Mouse (Mus musculus): ENCODE measurements at regions not wholly inside any gene's neighbourhood (a gene's known extent, or its start where the extent isn't known, plus 50 kb on each side); places are given as distances from the start of the nearest gene placed in this dataset.
"Not testable (repeated sequence)": the region's sequence is repeated elsewhere in the genome, so short reads cannot be mapped to it uniquely, and the experiment has no call there.

DNA sequence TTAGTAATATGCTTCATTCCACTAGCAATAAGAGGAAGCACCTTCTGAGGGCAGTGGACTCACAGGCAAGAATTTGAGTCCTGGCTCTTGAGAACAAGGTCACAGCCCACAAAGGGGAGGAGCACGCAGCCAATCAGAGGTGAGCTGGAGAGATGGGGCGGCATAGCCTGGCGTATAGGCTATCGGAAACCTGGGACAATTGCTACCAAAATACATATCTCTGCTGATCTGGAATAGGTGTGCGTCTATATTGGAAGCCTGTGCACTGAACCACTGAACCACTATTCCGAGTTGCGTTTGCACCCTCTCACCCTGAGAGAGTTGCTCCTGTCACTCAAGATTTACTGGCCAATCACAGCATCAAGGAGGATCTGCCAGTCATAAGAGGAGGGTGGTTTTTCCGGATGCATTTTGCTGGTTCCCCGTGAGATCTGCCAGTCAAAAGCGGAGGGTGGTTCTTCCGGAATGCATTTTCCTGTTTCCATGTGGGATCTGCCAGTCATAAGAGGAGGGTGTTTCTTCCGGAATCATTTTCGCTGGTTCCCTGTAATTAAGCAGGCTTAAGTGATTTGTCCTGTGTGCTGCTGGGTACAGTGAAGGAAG, 80.1 kb upstream of the Riok2 start:
- H3K27ac ChIP-seq (ENCODE audit: insufficient read depth, low read length) = 0 out of 2 replicates have a peak overlapping the region, but pooled peaks have one; percentile 11
- peak overlapping the region; percentile 48 for H3K4me3 ChIP-seq (ENCODE audit: insufficient read depth, low read length)
- not testable (repeated sequence) for H3K4me1 ChIP-seq (ENCODE audit: control insufficient read depth, insufficient read depth, low read length)

- H3K4me1 ChIP-seq (ENCODE audit: control insufficient read depth, insufficient read depth, low read length); H3K27ac ChIP-seq (ENCODE audit: insufficient read depth, low read length): not testable (repeated sequence)
- peak overlapping the region; percentile 48; the same call in 1 of the 2 replicates for H3K4me3 ChIP-seq (ENCODE audit: insufficient read depth, low read length)
Observed at GRCm38 (mm10) chr17:17295037-17295436, 79.1 kb upstream of the Riok2 start.

- not testable (repeated sequence) for H3K4me3 ChIP-seq (ENCODE audit: insufficient read depth, low read length); H3K27ac ChIP-seq (ENCODE audit: insufficient read depth, low read length); H3K4me1 ChIP-seq (ENCODE audit: control insufficient read depth, insufficient read depth, low read length)
Observed at GRCm38 (mm10) chr17:17303496-17303895, 70.6 kb upstream of the Riok2 start.
